In genomic region chr10:81014393-81015384, GRCm38 (mm10) we compare ENCODE assay signal across 8 mouse cellular contexts. TPM values are rescaled to one million over a fixed set of nuclear protein-coding genes. Genes with fewer than 3 reads are reported as not detected.
A peak's percentile ranks its signal among the peaks of the same experiment; 100 is the strongest.
DNase-seq lines count a peak whose midpoint lies in the region; ATAC-seq and TF ChIP-seq lines count a peak whose summit lies in the region.

TSS of gene Gng7 (minus strand) at chr10:81014945.

- H3K27ac ChIP-seq in bone marrow macrophage, adult 2 months (ENCODE audit: insufficient read depth, low read depth, low read length) = no peak within 1 kb of the TSS
- H3K27ac ChIP-seq in embryonic fibroblast, embryonic 13.5 days (ENCODE audit: insufficient read depth, low read length) = no peak within 1 kb of the TSS
- no peak within 1 kb of the TSS for H3K27ac ChIP-seq in kidney, embryonic 14.5 days (ENCODE audit: low read depth, low read length)
- H3K27ac ChIP-seq in limb, embryonic 15.5 days = no peak within 1 kb of the TSS

- TF ChIP-seq CTCF in bone marrow macrophage, adult 2 months (IDR thresholded peaks at IDR 0.05; ENCODE audit: low read depth, low read length) = no peak
- TF ChIP-seq CTCF in embryonic fibroblast, embryonic 13.5 days (IDR thresholded peaks at IDR 0.05; ENCODE audit: borderline replicate concordance, insufficient read depth, low read length) = no peak

- H3K36me3 ChIP-seq in kidney, embryonic 14.5 days (ENCODE audit: control insufficient read depth, insufficient read depth, low read length) = no peaks in the 10 kb centered on the region
- no peaks in the 10 kb centered on the region for H3K36me3 ChIP-seq in limb, embryonic 15.5 days

- peak; percentile 98 for ATAC-seq in kidney, embryonic 14.5 days (ENCODE audit: low FRiP score, low TSS enrichment)
- peak; percentile 96 for ATAC-seq in limb, embryonic 15.5 days (ENCODE audit: insufficient number of reproducible peaks, low FRiP score, low TSS enrichment, low read depth)

- peak; percentile 96 for DNase-seq in 416B (ENCODE audit: low read depth)
- peak; percentile 86 to 89 for DNase-seq in heart, adult 9 months (ENCODE audit: low spot score in 2 of 2)
- peak; percentile 88 to 89 for DNase-seq in monocyte, adult 2 months (ENCODE audit: low read depth in 1 of 2, low spot score in 2 of 2)
- DNase-seq in spleen, postnatal 36 days (ENCODE audit: low spot score in 2 of 2) = peak; percentile 88 to 90

- H3K9ac ChIP-seq in kidney, embryonic 14.5 days (ENCODE audit: low read depth, low read length) = peak within 1 kb of the TSS; percentile 54
- H3K9ac ChIP-seq in limb, embryonic 15.5 days = peak within 1 kb of the TSS; percentile 42; the same call in 1 of the 2 replicates

- no peaks in the 10 kb centered on the region for H3K27me3 ChIP-seq in kidney, embryonic 14.5 days (ENCODE audit: control insufficient read depth, insufficient read depth, low read length)
- peaks cover 5% of the 10 kb centered on the region; the same call in 1 of the 2 replicates for H3K27me3 ChIP-seq in limb, embryonic 15.5 days

- peaks cover 5% of the 10 kb centered on the region; the same call in 1 of the 2 replicates for H3K4me1 ChIP-seq in bone marrow macrophage, adult 2 months (ENCODE audit: control insufficient read depth, insufficient read depth, low read length)
- H3K4me1 ChIP-seq in embryonic fibroblast, embryonic 13.5 days (ENCODE audit: control insufficient read depth, insufficient read depth, low read length) = no peaks in the 10 kb centered on the region
- 0 out of 2 replicates have a peak, but pooled peaks cover 4% of the 10 kb centered on the region for H3K4me1 ChIP-seq in kidney, embryonic 14.5 days (ENCODE audit: control insufficient read depth, insufficient read depth, low read length)
- peaks cover 12% of the 10 kb centered on the region; the same call in 1 of the 2 replicates for H3K4me1 ChIP-seq in limb, embryonic 15.5 days

- H3K9me3 ChIP-seq in kidney, embryonic 14.5 days (ENCODE audit: control insufficient read depth, low read length) = no peaks in the 10 kb centered on the region
- H3K9me3 ChIP-seq in limb, embryonic 15.5 days = no peaks in the 10 kb centered on the region

- 10% methylated on average over 31 of the region's 31 CpGs for WGBS in kidney, embryonic 14.5 days
- WGBS in limb, embryonic 15.5 days = 8% methylated on average over 31 of the region's 31 CpGs

- peak within 1 kb of the TSS; percentile 57 for H3K4me2 ChIP-seq in kidney, embryonic 14.5 days (replicated peaks; ENCODE audit: low read depth, low read length)
- peak within 1 kb of the TSS; percentile 68 for H3K4me2 ChIP-seq in limb, embryonic 15.5 days

- H3K4me3 ChIP-seq in bone marrow macrophage, adult 2 months (ENCODE audit: insufficient read depth, low read length) = peak within 1 kb of the TSS; percentile 60
- peak within 1 kb of the TSS; percentile 26 for H3K4me3 ChIP-seq in embryonic fibroblast, embryonic 13.5 days (ENCODE audit: insufficient read depth, low read length)
- peak within 1 kb of the TSS; percentile 41 for H3K4me3 ChIP-seq in kidney, embryonic 14.5 days (ENCODE audit: low read length)
- peak within 1 kb of the TSS; percentile 46 for H3K4me3 ChIP-seq in limb, embryonic 15.5 days

- no peak for TF ChIP-seq POLR2A in bone marrow macrophage, adult 2 months (IDR thresholded peaks at IDR 0.05; ENCODE audit: borderline replicate concordance, low read depth, low read length)
- peak; percentile 77 for TF ChIP-seq POLR2A in embryonic fibroblast, embryonic 13.5 days (IDR thresholded peaks at IDR 0.05; ENCODE audit: low read depth, low read length)

RNA-seq across cellular contexts. Expression of gene Gng7, which starts in this region (rescaled TPM):
- 3.5 and 4.6 TPM in 2 replicates for polyA plus RNA-seq in bone marrow macrophage, adult 2 months (2012; ENCODE audit: insufficient read depth, insufficient read length, missing spikeins)
- 5.3 and 5.4 TPM in 2 replicates for polyA plus RNA-seq in embryonic fibroblast, embryonic 13.5 days (2011; ENCODE audit: insufficient read length, low read depth, missing spikeins)
- polyA plus RNA-seq in kidney, embryonic 14.5 days (2014; fragmentation: Nextera tagmentation; extraction: Ambion mirVana) = 2.2 and 4.8 TPM in 2 replicates
- 7.7 and 8.7 TPM in 2 replicates for polyA plus RNA-seq in limb, embryonic 15.5 days (2015; fragmentation: Nextera tagmentation; extraction: Ambion mirVana)
